Mouse (Mus musculus): ENCODE measurements around the gene Nr0b2.

Nr0b2 gene

DNA sequence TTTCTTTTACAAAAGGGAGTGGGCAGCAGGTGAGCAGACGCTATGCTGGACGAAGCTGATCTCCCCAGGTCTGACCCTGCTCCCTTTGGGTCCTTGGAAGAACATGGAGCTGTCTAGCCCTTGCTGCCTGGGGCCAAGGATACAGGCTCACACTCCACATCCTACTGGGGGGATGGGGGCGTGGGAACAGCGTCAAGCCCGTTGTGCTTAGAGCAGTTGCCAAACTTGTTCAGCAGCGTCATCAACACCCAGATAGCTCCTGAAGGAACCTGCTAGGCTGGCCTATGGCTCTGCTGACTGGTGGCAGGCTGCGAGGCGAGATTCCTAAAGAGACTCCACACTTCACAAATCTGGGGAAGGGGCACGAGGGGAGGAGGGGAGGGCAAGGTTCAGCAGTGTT lies 52.2 kb downstream of the Nr0b2 start:
- DNase-seq (ENCODE audit: low spot score in 2 of 2): no peak
